Comparison of ENCODE assay signal across 17 mouse cellular contexts in the genomic region with DNA sequence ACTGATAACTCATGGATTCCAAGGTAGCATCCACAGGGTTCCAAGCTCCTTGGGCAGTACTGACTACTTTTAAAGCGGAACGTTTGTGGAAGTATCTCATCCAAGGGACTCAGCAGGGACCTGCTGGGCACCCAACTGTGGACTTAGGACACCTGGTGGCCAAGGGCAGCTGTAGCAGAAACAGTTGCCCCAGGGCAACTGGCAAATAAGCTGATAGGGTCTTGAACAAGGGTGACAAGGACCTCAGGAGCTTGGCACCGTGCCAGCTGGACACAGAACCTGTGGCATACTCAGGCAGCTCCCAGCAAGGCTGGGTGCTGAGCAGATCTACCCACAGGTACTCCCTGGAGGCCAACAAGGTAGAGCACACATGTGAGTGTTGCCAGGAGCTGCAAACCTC. TPM values are rescaled to one million over a fixed set of nuclear protein-coding genes. Genes with fewer than 3 reads are reported as not detected.
DNase-seq lines count a peak whose midpoint lies in the region; ATAC-seq and TF ChIP-seq lines count a peak whose summit lies in the region.
"Had no signal": no experiment of that assay in that cellular context is flagged by ENCODE, and none has a peak within 500 bp of the region (broad histone marks: within the 10 kb centered on the region; RNA-seq: fewer than 3 reads in every experiment).

No protein-coding gene starts in this region.

- no peak overlapping the region for H3K4me2 ChIP-seq in hindbrain, embryonic 11.5 days (replicated peaks; ENCODE audit: low read depth, low read length)
- H3K4me2 ChIP-seq in hindbrain, embryonic 12.5 days (replicated peaks): no peak overlapping the region
- no peak overlapping the region for H3K4me2 ChIP-seq in liver, embryonic 14.5 days (ENCODE audit: low read depth)
- H3K4me2 ChIP-seq in liver, embryonic 12.5 days: no peak overlapping the region
- H3K4me2 ChIP-seq: liver, embryonic 15.5 days had no signal

- no peak overlapping the region for H3K4me3 ChIP-seq in hindbrain, embryonic 11.5 days (ENCODE audit: low read depth, low read length)
- no peak overlapping the region for H3K4me3 ChIP-seq in hindbrain, embryonic 12.5 days
- no peak overlapping the region for H3K4me3 ChIP-seq in liver, embryonic 14.5 days (ENCODE audit: insufficient read depth in 1 of 2, low read depth in 2 of 2, low read length in 2 of 2)
- H3K4me3 ChIP-seq in liver, embryonic 12.5 days: no peak overlapping the region
- H3K4me3 ChIP-seq: liver, embryonic 15.5 days had no signal

- no peak for TF ChIP-seq EP300 in liver, embryonic 14.5 days (IDR thresholded peaks at IDR 0.05; ENCODE audit: low read depth)

- intact Hi-C loops in gastrocnemius, postnatal 14 days (cut with DNase I; ENCODE audit: low total_unique reads): no loop called here

- 86% methylated on average over 3 of the region's 3 CpGs for WGBS in hindbrain, embryonic 11.5 days
- WGBS in hindbrain, embryonic 12.5 days: 79% methylated on average over 3 of the region's 3 CpGs
- 60% methylated on average over 3 of the region's 3 CpGs for WGBS in liver, embryonic 14.5 days (ENCODE audit: insufficient replicate concordance)
- WGBS in liver, embryonic 12.5 days (ENCODE audit: insufficient replicate concordance): 69% methylated on average over 3 of the region's 3 CpGs

- H3K27ac ChIP-seq in hindbrain, embryonic 11.5 days (ENCODE audit: low read depth, low read length): no peak overlapping the region
- H3K27ac ChIP-seq in hindbrain, embryonic 12.5 days: no peak overlapping the region
- H3K27ac ChIP-seq in liver, embryonic 14.5 days: no peak overlapping the region
- no peak overlapping the region for H3K27ac ChIP-seq in liver, embryonic 12.5 days
- H3K27ac ChIP-seq: liver, embryonic 15.5 days had no signal

- H3K27me3 ChIP-seq in hindbrain, embryonic 11.5 days (ENCODE audit: control insufficient read depth, insufficient read depth, low read length): no peaks in the 10 kb centered on the region
- no peaks in the 10 kb centered on the region; the same call in 1 of the 2 replicates for H3K27me3 ChIP-seq in hindbrain, embryonic 12.5 days
- H3K27me3 ChIP-seq in liver, embryonic 14.5 days (ENCODE audit: control insufficient read depth, insufficient read depth, low read length): no peaks in the 10 kb centered on the region; the same call in 1 of the 2 replicates
- H3K27me3 ChIP-seq in liver, embryonic 12.5 days (replicated peaks): peaks cover 17% of the 10 kb centered on the region; the same call in 1 of the 2 replicates

- H3K36me3 ChIP-seq in hindbrain, embryonic 11.5 days (ENCODE audit: control insufficient read depth, insufficient read depth, low read length): no peaks in the 10 kb centered on the region
- H3K36me3 ChIP-seq in hindbrain, embryonic 12.5 days: no peaks in the 10 kb centered on the region
- no peaks in the 10 kb centered on the region for H3K36me3 ChIP-seq in liver, embryonic 14.5 days (replicated peaks; ENCODE audit: control insufficient read depth, insufficient read depth, low read depth)
- H3K36me3 ChIP-seq in liver, embryonic 12.5 days: no peaks in the 10 kb centered on the region
- H3K36me3 ChIP-seq: liver, embryonic 15.5 days had no signal

- no peaks in the 10 kb centered on the region for H3K9me3 ChIP-seq in hindbrain, embryonic 11.5 days (ENCODE audit: control insufficient read depth, low read length)
- no peaks in the 10 kb centered on the region for H3K9me3 ChIP-seq in hindbrain, embryonic 12.5 days (replicated peaks)
- H3K9me3 ChIP-seq in liver, embryonic 14.5 days (ENCODE audit: control insufficient read depth, low read length): no peaks in the 10 kb centered on the region
- no peaks in the 10 kb centered on the region for H3K9me3 ChIP-seq in liver, embryonic 12.5 days (replicated peaks)
- H3K9me3 ChIP-seq: liver, embryonic 15.5 days had no signal

- peak; percentile 57 for TF ChIP-seq CTCF in liver, embryonic 14.5 days (IDR thresholded peaks at IDR 0.05; ENCODE audit: low read depth)

- H3K9ac ChIP-seq in hindbrain, embryonic 11.5 days (ENCODE audit: low read depth, low read length): no peak overlapping the region
- no peak overlapping the region for H3K9ac ChIP-seq in hindbrain, embryonic 12.5 days
- no peak overlapping the region for H3K9ac ChIP-seq in liver, embryonic 14.5 days (replicated peaks)
- no peak overlapping the region for H3K9ac ChIP-seq in liver, embryonic 12.5 days
- H3K9ac ChIP-seq: liver, embryonic 15.5 days had no signal

- peak; percentile 4 for DNase-seq in hindbrain, embryonic 11.5 days (ENCODE audit: low spot score)
- DNase-seq in liver, embryonic 14.5 days (ENCODE audit: low read depth in 3 of 3, low spot score in 3 of 3): no peak
- DNase-seq in Muller cell, postnatal 12 days (ENCODE audit: inconsistent ontology term): peak; percentile 16
- DNase-seq in gastrocnemius, postnatal 14 days: no peak
- DNase-seq: thymus, adult 2 months had no signal

- 0 out of 2 replicates have a peak, but pooled peaks cover 2% of the 10 kb centered on the region for H3K4me1 ChIP-seq in hindbrain, embryonic 11.5 days (replicated peaks; ENCODE audit: control insufficient read depth, insufficient read depth, low read length)
- H3K4me1 ChIP-seq in hindbrain, embryonic 12.5 days: peaks cover 12% of the 10 kb centered on the region
- H3K4me1 ChIP-seq in liver, embryonic 14.5 days (replicated peaks; ENCODE audit: control insufficient read depth in 2 of 2, insufficient read depth in 2 of 2, low read length in 1 of 2): no peaks in the 10 kb centered on the region
- H3K4me1 ChIP-seq in liver, embryonic 12.5 days: no peaks in the 10 kb centered on the region
- H3K4me1 ChIP-seq: liver, embryonic 15.5 days had no signal

- ATAC-seq in hindbrain, embryonic 11.5 days (ENCODE audit: low FRiP score): no peak
- no peak for ATAC-seq in hindbrain, embryonic 12.5 days (ENCODE audit: low FRiP score)
- no peak for ATAC-seq in liver, embryonic 14.5 days (ENCODE audit: insufficient read depth)
- ATAC-seq in liver, embryonic 12.5 days: no peak
- ATAC-seq in megakaryocyte progenitor cell, adult 5-6 weeks (replicated peaks; ENCODE audit: poor library complexity): peak; percentile 63
- ATAC-seq in activated CD4-positive, CD25-positive, alpha-beta regulatory T cell, adult 4 months: no peak
- ATAC-seq: inflammation-experienced regulatory T-cells, adult 6 months had no signal

RNA-seq across cellular contexts. Expression of a gene that starts 20.6 kb away (rescaled TPM):
- 0.03 and 0.05 TPM in 2 replicates for polyA plus RNA-seq in hindbrain, embryonic 11.5 days (2014; fragmentation: Nextera tagmentation; extraction: Ambion mirVana)
- 0.05 and 0.07 TPM in 2 replicates for polyA plus RNA-seq in hindbrain, embryonic 12.5 days (2016; fragmentation: Nextera tagmentation; extraction: Ambion mirVana)
- not detected in 2 replicates for polyA plus RNA-seq in liver, embryonic 14.5 days (2012; rRNA removed)
- not detected in 2 replicates for polyA plus RNA-seq in liver, embryonic 14.5 days (2014; fragmentation: Nextera tagmentation; extraction: Ambion mirVana)
- 0.01 TPM in 1 of 2 replicates, not detected in the other for polyA plus RNA-seq in liver, embryonic 12.5 days (2016; fragmentation: Nextera tagmentation; extraction: Ambion mirVana)
- total RNA-seq in megakaryocyte progenitor cell, adult 5-6 weeks (2015): 0.10 TPM in 2 replicates
- 0.03 TPM in 1 of 2 replicates, not detected in the other for total RNA-seq in megakaryocyte progenitor cell, adult 5-6 weeks (2017)
- not detected for polyA plus RNA-seq in activated CD4-positive, CD25-positive, alpha-beta regulatory T cell, adult 4 months (2017; shearing (Covaris generic))
- total RNA-seq in gastrocnemius, postnatal 14 days (2021): not detected
- total RNA-seq: left cerebral cortex, postnatal 10 days; monocyte, adult 5-6 weeks had no signal
- polyA plus RNA-seq: cerebellum, adult 2 months; inflammation-experienced regulatory T-cells, adult 6 months had no signal

RNA-seq across cellular contexts. Expression of a gene that starts 29.5 kb away (rescaled TPM):
- not detected in 2 replicates for polyA plus RNA-seq in hindbrain, embryonic 11.5 days (2014; fragmentation: Nextera tagmentation; extraction: Ambion mirVana)
- polyA plus RNA-seq in hindbrain, embryonic 12.5 days (2016; fragmentation: Nextera tagmentation; extraction: Ambion mirVana): not detected in 2 replicates
- polyA plus RNA-seq in liver, embryonic 14.5 days (2012; rRNA removed): not detected in 2 replicates
- not detected in 2 replicates for polyA plus RNA-seq in liver, embryonic 14.5 days (2014; fragmentation: Nextera tagmentation; extraction: Ambion mirVana)
- not detected in 2 replicates for polyA plus RNA-seq in liver, embryonic 12.5 days (2016; fragmentation: Nextera tagmentation; extraction: Ambion mirVana)
- total RNA-seq in megakaryocyte progenitor cell, adult 5-6 weeks (2015): not detected in 2 replicates
- total RNA-seq in megakaryocyte progenitor cell, adult 5-6 weeks (2017): not detected in 2 replicates
- not detected for polyA plus RNA-seq in activated CD4-positive, CD25-positive, alpha-beta regulatory T cell, adult 4 months (2017; shearing (Covaris generic))
- total RNA-seq in gastrocnemius, postnatal 14 days (2021): not detected
- total RNA-seq: heart, adult 8-10 months; heart, postnatal 10 days; left cerebral cortex, postnatal 10 days; monocyte, adult 5-6 weeks had no signal
- polyA plus RNA-seq: cerebellum, adult 2 months; inflammation-experienced regulatory T-cells, adult 6 months; liver, embryonic 15.5 days; neural tube, embryonic 14.5 days had no signal

Comparison
In these comparisons a context has a peak if more than half of its experiments do, and no peak if none do; other contexts are left out.
1. DNase-seq: peak in hindbrain, embryonic 11.5 days (single experiment) and Muller cell, postnatal 12 days (single experiment); none in liver, embryonic 14.5 days (0 of 3) and gastrocnemius, postnatal 14 days (single experiment).